Mouse (Mus musculus): ENCODE measurements around the gene Trim56.

DNA sequence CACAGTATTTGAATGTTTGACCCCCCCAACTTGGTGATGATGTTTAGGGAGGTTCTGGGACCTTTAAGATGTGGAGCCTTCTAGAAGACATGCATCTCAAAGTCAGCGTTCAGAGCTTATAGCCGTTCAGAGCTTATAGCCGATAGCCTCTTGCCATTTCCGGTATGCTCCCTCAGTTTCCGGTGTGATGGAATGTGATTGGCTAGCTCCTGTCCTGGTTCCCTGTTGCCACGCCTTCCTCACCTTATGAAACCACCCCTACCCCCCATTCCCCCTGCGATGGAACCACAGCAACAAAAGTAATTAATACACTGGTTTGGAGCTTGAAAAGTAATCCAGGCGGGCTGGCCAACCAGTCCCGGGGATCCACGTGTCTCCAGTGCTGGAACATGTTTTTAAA lies 23.0 kb upstream of the Trim56 start:
- TF ChIP-seq USF1 (IDR thresholded peaks at IDR 0.05; ENCODE audit: low read depth) (no peak), MAX (IDR thresholded peaks at IDR 0.05; ENCODE audit: low read depth) (no peak), E2F4 (IDR thresholded peaks at IDR 0.05; ENCODE audit: insufficient read depth) (no peak)
